1 mouse cellular context compared by ENCODE assay signal in genomic region chr9:57708720-57709274, GRCm38 (mm10).
TF ChIP-seq lines count a peak whose summit lies in the region.

No protein-coding gene starts in this region.

TF ChIP-seq in CH12.LX, 34 proteins besides CTCF, POLR2A, EP300 and RAD21 (continued from another document):
- TF ChIP-seq RCOR1 (conservative IDR thresholded peaks at IDR 0.05; ENCODE audit: low read depth, low read length) (no peak), NELFE (IDR thresholded peaks at IDR 0.05; ENCODE audit: low read depth, low read length) (no peak), SIN3A (IDR thresholded peaks at IDR 0.05; ENCODE audit: low read length) (0 out of 2 replicates have a peak, but pooled peaks have one; percentile 24), NRF1 (IDR thresholded peaks at IDR 0.05; ENCODE audit: low read depth, low read length) (peak; percentile 62), MAZ (IDR thresholded peaks at IDR 0.05; ENCODE audit: low read depth, low read length) (no peak)
